Mouse (Mus musculus): ENCODE data around the gene Gm10392. TPM values are rescaled to one million over a fixed set of nuclear protein-coding genes. Genes with fewer than 3 reads are reported as not detected.
"Not testable (repeated sequence)": the region's sequence is repeated elsewhere in the genome, so short reads cannot be mapped to it uniquely, and the experiment has no call there.

Gm10392 gene
- polyA plus RNA-seq (2015; fragmentation: Nextera tagmentation; extraction: Ambion mirVana) = 0.11 TPM in 1 of 2 replicates, not detected in the other

DNA sequence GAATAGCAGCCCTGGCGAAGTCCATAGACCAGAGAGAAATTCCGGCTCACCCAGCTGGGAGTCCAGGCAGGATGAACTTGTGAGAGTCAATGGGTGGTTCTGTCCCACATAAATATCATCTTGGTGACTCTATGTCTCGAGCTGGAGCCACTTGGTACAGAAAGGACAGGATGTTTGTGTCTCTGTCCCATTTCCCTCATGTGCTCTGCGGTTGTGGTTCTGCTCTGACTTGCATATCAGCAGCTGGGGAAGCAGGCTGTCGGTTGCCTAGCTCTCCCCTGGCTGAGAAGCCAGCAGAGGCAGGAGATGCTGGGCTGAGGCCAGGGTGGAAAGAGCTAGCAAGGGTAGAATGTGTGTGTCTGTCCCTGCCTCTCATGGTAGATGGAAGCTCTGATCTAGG is at the start of gene Gm10392:
TSS of gene Gm10392 (minus strand) at position 156 of the 400 bp plus-strand sequence.
- Histone ChIP-seq H3K27ac (replicated peaks) (0 out of 2 replicates have a peak within 1 kb of the TSS, but pooled peaks have one; percentile 5), H3K4me1 (peaks cover 25% of the 10 kb centered on the region), H3K9me3 (no peaks in the 10 kb centered on the region), H3K4me3 (no peak within 1 kb of the TSS), H3K27me3 (replicated peaks) (peaks cover 34% of the 10 kb centered on the region), H3K9ac (no peak within 1 kb of the TSS), H3K36me3 (no peaks in the 10 kb centered on the region), H3K4me2 (no peak within 1 kb of the TSS)
- 44% methylated on average over 5 of the region's 5 CpGs for WGBS
- ATAC-seq (ENCODE audit: extremely low read depth, insufficient number of reproducible peaks, low FRiP score, low TSS enrichment) = no peak

- H3K9me3 ChIP-seq = no peaks in the 10 kb centered on the region
- 92% methylated on average over 7 of the region's 7 CpGs for WGBS
Observed at GRCm38 (mm10) chr11:77545261-77545660, 26.3 kb upstream of the Gm10392 start.

DNA sequence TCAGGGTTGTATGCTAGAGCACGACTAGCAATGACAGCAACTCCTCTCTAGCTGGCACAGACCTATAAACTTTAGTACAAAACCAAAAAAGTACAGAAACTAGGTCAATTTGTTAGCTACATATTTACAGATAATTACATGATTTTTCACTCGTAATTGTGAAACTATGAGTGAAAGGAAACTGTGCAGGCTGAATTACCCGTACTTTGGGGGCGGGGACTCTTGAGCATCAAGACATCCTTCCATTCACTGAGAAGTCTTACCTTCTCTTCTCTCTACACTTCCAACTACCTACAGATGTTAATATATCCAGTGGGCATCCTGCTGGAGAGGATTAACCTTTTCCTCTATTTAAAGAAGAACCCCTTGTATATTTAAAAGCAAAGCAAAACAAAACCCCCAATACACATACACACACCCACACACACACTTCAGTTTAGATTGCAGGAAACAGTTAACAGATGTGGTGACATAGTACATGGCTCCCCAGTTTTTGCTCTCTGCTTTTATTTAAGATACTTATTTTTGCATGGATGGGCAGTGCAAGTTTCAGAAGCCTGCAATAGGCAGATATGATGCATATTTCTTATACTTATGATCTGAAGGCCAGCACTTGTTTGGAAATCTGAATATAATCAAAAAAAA is 13.3 kb upstream of the Gm10392 start:
- Histone ChIP-seq H3K4me3 (no peak overlapping the region), H3K9ac (no peak overlapping the region), H3K9me3 (no peaks in the 10 kb centered on the region), H3K27ac (replicated peaks) (no peak overlapping the region), H3K4me2 (no peak overlapping the region), H3K36me3 (peaks cover 54% of the 10 kb centered on the region), H3K4me1 (no peaks in the 10 kb centered on the region), H3K27me3 (replicated peaks) (no peaks in the 10 kb centered on the region)
- WGBS = 83% methylated on average over 4 of the region's 4 CpGs
- ATAC-seq (ENCODE audit: extremely low read depth, insufficient number of reproducible peaks, low FRiP score, low TSS enrichment) = no peak

More at GRCm38 (mm10) chr11:77545261-77545660, 26.3 kb upstream of the Gm10392 start:
- Histone ChIP-seq H3K4me2 (no peak overlapping the region), H3K4me3 (no peak overlapping the region), H3K9ac (no peak overlapping the region), H3K36me3 (peaks cover 91% of the 10 kb centered on the region), H3K4me1 (no peaks in the 10 kb centered on the region), H3K27ac (replicated peaks) (no peak overlapping the region), H3K27me3 (replicated peaks) (no peaks in the 10 kb centered on the region)
- ATAC-seq (ENCODE audit: extremely low read depth, insufficient number of reproducible peaks, low FRiP score, low TSS enrichment) = no peak

DNA sequence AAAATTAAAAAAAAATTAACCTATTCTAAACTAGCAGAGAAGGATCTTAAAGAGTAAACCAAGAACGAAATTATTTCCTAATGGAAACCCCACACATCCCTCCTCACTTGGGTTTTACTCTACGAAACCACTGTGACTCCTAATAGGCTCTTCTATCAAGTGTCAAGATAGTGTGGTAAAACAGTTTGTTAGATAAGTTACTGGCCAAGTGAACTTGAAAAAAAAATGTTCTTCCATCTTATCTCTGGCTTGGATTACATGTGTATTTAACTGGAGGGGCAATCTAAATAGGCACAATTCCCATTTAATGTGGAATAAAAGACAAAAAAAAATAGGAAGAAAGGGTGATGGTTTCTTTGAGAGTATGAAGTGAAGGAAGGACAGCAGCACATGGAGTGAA is 11.9 kb upstream of the Gm10392 start:
- WGBS = 69% methylated on average over 2 of the region's 2 CpGs
- Histone ChIP-seq H3K4me2 (no peak overlapping the region), H3K9ac (no peak overlapping the region), H3K4me3 (no peak overlapping the region), H3K27me3 (replicated peaks) (no peaks in the 10 kb centered on the region), H3K9me3 (no peaks in the 10 kb centered on the region), H3K4me1 (no peaks in the 10 kb centered on the region), H3K27ac (replicated peaks) (no peak overlapping the region), H3K36me3 (peaks cover 40% of the 10 kb centered on the region)
- no peak for ATAC-seq (ENCODE audit: extremely low read depth, insufficient number of reproducible peaks, low FRiP score, low TSS enrichment)

DNA sequence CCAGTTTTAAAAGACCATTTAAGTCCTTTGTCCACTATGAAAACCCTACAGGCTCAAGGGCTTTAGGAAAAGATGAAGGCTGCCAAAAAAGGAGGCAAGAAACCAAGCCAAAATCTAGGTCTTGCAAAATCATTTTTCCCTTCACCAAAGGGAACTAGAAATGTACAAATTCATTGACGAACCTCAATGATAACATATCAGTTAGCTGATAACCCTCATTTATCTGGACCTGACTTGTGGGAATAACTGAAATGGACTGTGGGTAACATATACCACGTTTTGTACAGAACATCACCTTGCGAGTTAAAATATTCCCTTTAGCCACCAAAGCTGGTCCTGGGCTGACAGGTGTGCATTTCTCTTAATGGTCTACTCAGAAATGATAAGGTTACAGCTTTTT is 10.6 kb upstream of the Gm10392 start:
- Histone ChIP-seq H3K36me3 (peaks cover 32% of the 10 kb centered on the region), H3K27ac (replicated peaks) (no peak overlapping the region), H3K4me3 (no peak overlapping the region), H3K9me3 (no peaks in the 10 kb centered on the region), H3K9ac (no peak overlapping the region), H3K4me1 (no peaks in the 10 kb centered on the region), H3K4me2 (no peak overlapping the region), H3K27me3 (replicated peaks) (no peaks in the 10 kb centered on the region)
- ATAC-seq (ENCODE audit: extremely low read depth, insufficient number of reproducible peaks, low FRiP score, low TSS enrichment) = no peak
- 76% methylated on average over 3 of the region's 3 CpGs for WGBS

GRCm38 (mm10) chr11:77528420-77528819 is 9.4 kb upstream of the Gm10392 start:
- WGBS = 90% methylated on average over 3 of the region's 3 CpGs
- H3K36me3 ChIP-seq = peaks cover 22% of the 10 kb centered on the region
- not testable (repeated sequence) for H3K27me3 ChIP-seq (replicated peaks); ATAC-seq (ENCODE audit: extremely low read depth, insufficient number of reproducible peaks, low FRiP score, low TSS enrichment); H3K4me1 ChIP-seq; H3K4me2 ChIP-seq; H3K4me3 ChIP-seq; H3K9ac ChIP-seq; H3K27ac ChIP-seq (replicated peaks); H3K9me3 ChIP-seq

DNA sequence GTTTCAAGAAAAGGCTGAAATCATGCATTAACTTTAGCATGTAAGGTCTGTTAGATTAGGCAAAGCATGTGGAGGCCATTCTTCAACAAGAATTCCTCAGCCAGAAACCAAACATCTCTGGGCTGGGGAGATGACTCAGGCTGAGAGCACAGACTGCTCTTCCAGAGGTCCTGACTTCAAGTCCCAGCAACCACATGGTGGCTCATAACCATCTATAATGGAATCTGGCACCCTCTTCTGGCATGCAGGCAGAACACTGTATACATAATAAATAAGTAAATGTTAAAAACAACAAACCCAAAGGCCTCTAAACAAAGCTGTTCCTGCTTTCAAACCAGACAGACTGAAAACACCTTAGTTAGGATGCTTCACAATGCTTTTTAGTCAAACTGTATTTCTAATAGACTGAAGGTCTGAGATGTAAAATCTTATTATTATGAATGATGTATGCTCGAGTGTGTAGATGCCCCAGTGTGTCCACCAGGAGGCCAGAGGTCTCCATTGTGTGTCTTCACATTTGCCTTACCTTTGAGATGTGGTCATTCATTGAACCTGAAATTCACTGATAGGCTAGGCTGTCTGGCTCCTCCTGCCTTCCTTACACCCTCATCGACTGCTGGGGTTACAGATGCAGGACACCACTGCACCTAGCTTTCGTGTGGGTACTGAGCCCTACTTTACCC is 6.9 kb upstream of the Gm10392 start:
- no peak overlapping the region for H3K27ac ChIP-seq (replicated peaks)
- H3K36me3 ChIP-seq = peaks cover 11% of the 10 kb centered on the region
- no peaks in the 10 kb centered on the region for H3K9me3 ChIP-seq
- no peak overlapping the region for H3K4me3 ChIP-seq
- no peaks in the 10 kb centered on the region for H3K27me3 ChIP-seq (replicated peaks)
- no peak overlapping the region for H3K4me2 ChIP-seq
- H3K4me1 ChIP-seq = no peaks in the 10 kb centered on the region
- ATAC-seq (ENCODE audit: extremely low read depth, insufficient number of reproducible peaks, low FRiP score, low TSS enrichment) = no peak
- 66% methylated on average over 3 of the region's 3 CpGs for WGBS
- no peak overlapping the region for H3K9ac ChIP-seq

- Histone ChIP-seq H3K36me3 (no peaks in the 10 kb centered on the region), H3K4me2 (no peak overlapping the region), H3K27me3 (replicated peaks) (peaks cover 28% of the 10 kb centered on the region), H3K4me3 (no peak overlapping the region), H3K27ac (replicated peaks) (no peak overlapping the region), H3K9me3 (no peaks in the 10 kb centered on the region), H3K9ac (no peak overlapping the region), H3K4me1 (peaks cover 8% of the 10 kb centered on the region)
- WGBS = 52% methylated on average over 5 of the region's 5 CpGs
- ATAC-seq (ENCODE audit: extremely low read depth, insufficient number of reproducible peaks, low FRiP score, low TSS enrichment) = no peak
Observed at GRCm38 (mm10) chr11:77520601-77521529, 1.9 kb upstream of the Gm10392 start.

DNA sequence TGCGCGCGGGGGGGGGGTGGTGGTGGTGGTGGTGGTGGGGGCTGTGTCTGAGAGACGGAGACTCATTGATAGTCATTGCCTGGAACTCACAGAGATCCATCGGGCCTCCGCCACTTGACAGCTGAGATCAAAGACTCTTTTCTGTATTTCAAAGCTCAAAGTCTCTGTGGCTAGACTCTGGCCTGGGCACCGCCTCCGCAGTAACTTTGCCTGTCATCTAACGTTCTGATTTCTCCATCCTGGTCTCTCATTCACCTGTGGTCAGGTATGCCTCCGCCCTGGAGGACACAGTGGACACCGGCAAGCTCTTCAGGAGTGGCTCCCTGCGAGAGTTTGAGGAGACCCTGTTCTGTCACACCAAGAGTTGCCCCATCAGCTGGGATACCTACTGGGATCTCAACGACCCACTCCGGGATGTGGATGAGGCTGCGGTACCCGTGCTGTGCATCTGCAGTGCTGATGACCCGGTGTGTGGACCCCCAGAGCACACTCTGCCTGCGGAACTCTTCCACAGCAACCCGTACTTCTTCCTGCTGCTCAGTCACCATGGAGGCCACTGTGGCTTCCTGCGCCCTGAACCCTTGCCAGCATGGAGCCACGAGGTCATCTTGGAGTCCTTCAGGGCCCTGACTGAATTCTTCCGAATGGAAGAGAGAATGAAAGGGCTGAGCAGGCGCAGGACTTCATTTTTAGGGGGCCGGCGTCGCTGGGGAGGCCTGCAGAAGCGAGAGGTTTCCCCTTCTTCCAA is 773 bp downstream of the Gm10392 start:
- Histone ChIP-seq H3K27me3 (replicated peaks) (peaks cover 34% of the 10 kb centered on the region), H3K4me2 (no peak overlapping the region), H3K4me1 (peaks cover 31% of the 10 kb centered on the region), H3K9ac (no peak overlapping the region), H3K27ac (replicated peaks) (no peak overlapping the region), H3K36me3 (no peaks in the 10 kb centered on the region), H3K9me3 (no peaks in the 10 kb centered on the region), H3K4me3 (no peak overlapping the region)
- 81% methylated on average over 25 of the region's 27 CpGs for WGBS
- no peak for ATAC-seq (ENCODE audit: extremely low read depth, insufficient number of reproducible peaks, low FRiP score, low TSS enrichment)

- Histone ChIP-seq H3K4me2 (no peak overlapping the region), H3K9me3 (no peaks in the 10 kb centered on the region), H3K27ac (replicated peaks) (no peak overlapping the region), H3K27me3 (replicated peaks) (peaks cover 34% of the 10 kb centered on the region), H3K36me3 (no peaks in the 10 kb centered on the region), H3K4me3 (no peak overlapping the region), H3K4me1 (peaks cover 38% of the 10 kb centered on the region), H3K9ac (no peak overlapping the region)
- 74% methylated on average over 5 of the region's 5 CpGs for WGBS
- no peak for ATAC-seq (ENCODE audit: extremely low read depth, insufficient number of reproducible peaks, low FRiP score, low TSS enrichment)
Observed at GRCm38 (mm10) chr11:77516553-77517425, 2.2 kb downstream of the Gm10392 start.
